Mouse (Mus musculus) left cerebral cortex, postnatal 10 days (tissue): ENCODE measurements at regions not wholly inside any gene's neighbourhood (a gene's known extent, or its start where the extent isn't known, plus 50 kb on each side); places are given as distances from the start of the nearest gene placed in this dataset.

ENCODE experiments used
- DNase-seq, 2 experiments: peaks; one replicate each; pipeline ENCODE4 v3.0.0; 2021 to 2022; ENCODE audit warnings: low spot score in 2 of 2, mixed read lengths in 1 of 2; ENCODE audit errors: extremely low spot score in 1 of 2
- intact Hi-C: fragments of 180-260 bp; cut with DNase I; formaldehyde crosslinking; loops from one replicate; pipeline ENCODE4 v1.15.1; 2025

- intact Hi-C loops: no loop called here
Measured at GRCm38 (mm10) chr12:30647511-30647910, 63.3 kb downstream of the Tmem18 start.

GRCm38 (mm10) chr12:30651506-30651905, 67.3 kb downstream of the Tmem18 start:
- intact Hi-C loops: no loop called here
- DNase-seq: peak; percentile 22 to 37

More at GRCm38 (mm10) chr12:30647511-30647910, 63.3 kb downstream of the Tmem18 start:
- no peak for DNase-seq

- no peak for DNase-seq
- intact Hi-C loops: no loop called here
Measured at GRCm38 (mm10) chr12:30654347-30655075, 70.3 kb downstream of the Tmem18 start.

- no peak for DNase-seq
Measured at GRCm38 (mm10) chr12:30655076-30655421, 70.8 kb downstream of the Tmem18 start.

GRCm38 (mm10) chr12:30678826-30679225, 94.6 kb downstream of the Tmem18 start:
- intact Hi-C loops: no loop called here
- no peak for DNase-seq

More at GRCm38 (mm10) chr12:30655076-30655421, 70.8 kb downstream of the Tmem18 start:
- intact Hi-C loops: no loop called here

GRCm38 (mm10) chr12:30690038-30690437, 105.8 kb downstream of the Tmem18 start:
- intact Hi-C loops: loop anchor here (10.0 kb wide), 1 partner anchor 195 kb away; the partner anchor contains the start of gene Alkal2
- DNase-seq: no peak

GRCm38 (mm10) chr12:30693540-30693939, 109.3 kb downstream of the Tmem18 start:
- intact Hi-C loops: loop anchor here (10.0 kb wide), 1 partner anchor 191 kb away; the partner anchor contains the start of gene Alkal2
- no peak for DNase-seq

GRCm38 (mm10) chr12:30698256-30698655, 114.0 kb downstream of the Tmem18 start:
- DNase-seq: peak in 1 of 2 experiments; percentile 51
- intact Hi-C loops: loop anchor here (10.0 kb wide), 1 partner anchor 187 kb away; the partner anchor contains the start of gene Alkal2

GRCm38 (mm10) chr12:30703691-30704090, 119.5 kb downstream of the Tmem18 start:
- intact Hi-C loops: no loop called here
- no peak for DNase-seq

- no peak for DNase-seq
- intact Hi-C loops: no loop called here
Measured at GRCm38 (mm10) chr12:30707271-30707670, 123.0 kb downstream of the Tmem18 start.

- no peak for DNase-seq
- intact Hi-C loops: no loop called here
Measured at GRCm38 (mm10) chr12:30708635-30709181, 124.5 kb downstream of the Tmem18 start.

- intact Hi-C loops: no loop called here
- no peak for DNase-seq
Measured at GRCm38 (mm10) chr12:30710554-30710953, 126.3 kb downstream of the Tmem18 start.

GRCm38 (mm10) chr12:30726747-30727146, 142.5 kb downstream of the Tmem18 start:
- intact Hi-C loops: no loop called here
- peak in 1 of 2 experiments; percentile 19 for DNase-seq

- no peak for DNase-seq
- intact Hi-C loops: no loop called here
Measured at GRCm38 (mm10) chr12:30729437-30729836, 145.2 kb downstream of the Tmem18 start.

- intact Hi-C loops: no loop called here
Measured at GRCm38 (mm10) chr12:30767621-30768020, 116.5 kb upstream of the Alkal2 start.

GRCm38 (mm10) chr12:30793371-30793770, 90.8 kb upstream of the Alkal2 start:
- intact Hi-C loops: no loop called here
- no peak for DNase-seq

More at GRCm38 (mm10) chr12:30767621-30768020, 116.5 kb upstream of the Alkal2 start:
- no peak for DNase-seq

GRCm38 (mm10) chr12:30816096-30816495, 68.0 kb upstream of the Alkal2 start:
- DNase-seq: no peak
- intact Hi-C loops: no loop called here

GRCm38 (mm10) chr12:30831383-30831782, 52.7 kb upstream of the Alkal2 start:
- intact Hi-C loops: no loop called here
- DNase-seq: no peak
